Mouse (Mus musculus) mesoderm, embryonic 11.5 days (tissue): ENCODE measurements around the gene Hoxc4.

Experiments
- DNase-seq: peaks from one replicate; pipeline ENCODE4 v3.0.0-alpha.2; 2012; ENCODE audit warnings: low read depth, low spot score

The Hoxc4 gene

DNA sequence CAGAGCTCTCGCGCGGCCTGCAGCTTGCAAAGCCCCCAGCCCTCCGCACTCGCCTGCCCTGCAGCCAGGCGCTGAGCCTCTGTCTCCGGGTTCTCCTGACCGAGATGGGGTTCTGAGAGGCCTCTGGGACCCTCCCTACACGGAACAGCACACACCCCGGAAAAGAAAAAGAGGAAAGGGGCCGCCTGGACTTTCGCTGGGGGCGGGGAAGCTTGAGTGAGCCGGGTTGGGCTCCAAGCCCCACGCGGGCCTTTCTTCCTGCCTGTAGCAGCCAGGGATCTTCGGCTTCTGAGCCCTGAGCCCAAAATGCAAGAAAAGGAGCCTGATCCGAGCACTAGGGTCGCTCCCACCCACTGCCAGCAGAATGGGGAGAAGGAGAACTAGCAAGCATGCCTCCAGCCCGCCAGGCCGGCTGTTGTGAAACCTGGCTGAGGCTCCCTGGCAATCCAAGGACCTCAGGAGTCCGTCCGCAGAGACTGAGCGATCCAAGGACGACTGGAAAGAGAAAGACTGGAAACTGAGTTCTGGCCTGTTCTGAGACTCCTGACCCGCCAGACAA lies 6.7 kb upstream of the Hoxc4 start:
- no peak for DNase-seq

DNA sequence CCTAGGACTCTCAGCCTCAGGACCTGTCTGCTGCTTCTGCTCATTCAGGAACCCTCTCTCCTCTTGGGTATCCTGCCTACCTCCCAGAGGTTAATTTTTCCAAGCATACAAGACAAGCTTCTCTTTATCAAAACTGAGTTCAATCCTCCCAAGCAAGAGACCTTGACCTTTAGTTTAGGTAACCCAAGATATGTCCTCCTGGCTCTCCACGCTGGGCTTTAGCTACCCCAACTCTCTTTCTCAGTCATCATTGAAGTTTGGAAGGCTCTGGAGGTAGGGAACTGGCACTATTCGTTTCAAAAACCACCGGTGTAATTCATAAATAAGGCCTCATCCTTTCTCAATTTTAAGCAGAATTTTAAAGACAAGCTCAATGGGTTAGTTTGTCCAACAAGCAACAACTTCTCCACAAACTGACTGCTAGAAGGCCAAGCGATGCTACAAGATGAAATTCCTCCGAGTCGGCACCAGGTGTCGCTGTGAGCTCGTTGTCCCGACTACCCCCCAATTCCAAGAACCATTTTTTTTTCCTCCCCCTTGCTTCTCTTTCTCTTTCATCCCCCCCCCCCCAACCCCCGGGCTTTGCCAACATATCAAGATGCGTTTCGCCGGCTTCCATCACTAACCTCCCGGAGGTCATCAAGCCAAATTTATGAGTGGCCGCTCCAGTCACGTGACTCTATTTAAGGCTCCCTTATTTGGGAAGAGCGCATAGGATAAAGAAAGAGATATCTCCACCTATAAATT lies 5.3 kb upstream of the Hoxc4 start:
- DNase-seq = peak; percentile 94

DNA sequence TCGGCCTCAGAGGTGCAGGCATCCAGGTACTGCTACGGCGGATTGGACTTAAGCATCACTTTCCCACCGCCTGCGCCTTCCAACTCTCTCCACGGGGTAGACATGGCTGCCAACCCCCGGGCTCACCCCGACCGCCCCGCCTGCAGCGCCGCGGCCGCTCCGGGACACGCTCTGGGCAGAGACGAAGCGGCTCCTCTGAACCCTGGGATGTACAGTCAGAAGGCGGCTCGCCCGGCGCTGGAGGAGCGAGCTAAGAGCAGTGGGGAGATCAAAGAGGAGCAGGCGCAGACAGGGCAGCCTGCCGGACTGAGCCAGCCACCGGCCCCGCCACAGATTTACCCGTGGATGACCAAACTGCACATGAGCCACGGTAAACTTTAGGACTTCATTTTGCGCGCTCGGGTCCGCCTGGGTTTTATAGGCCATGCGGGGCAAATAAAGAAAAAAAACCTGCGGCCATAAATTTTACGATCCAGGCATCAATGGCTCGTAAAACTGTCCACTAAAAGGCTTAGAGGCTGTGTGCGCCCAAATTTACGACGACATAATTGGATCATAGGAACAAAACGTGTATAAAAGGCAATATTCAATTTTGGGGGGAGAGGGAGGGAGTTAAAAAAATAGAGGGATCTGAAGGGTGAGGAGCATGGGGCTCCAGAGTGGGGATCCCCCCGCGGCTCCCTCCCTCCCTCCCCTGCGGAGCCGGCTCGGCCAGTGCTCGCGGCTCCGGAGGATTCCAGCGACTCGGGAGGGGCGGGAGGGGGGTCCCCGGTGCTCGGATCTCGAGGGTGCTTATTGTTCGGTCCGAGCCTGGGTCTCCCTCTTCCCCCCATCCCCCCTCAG lies 4.3 kb upstream of the Hoxc4 start:
- DNase-seq = peak; percentile 92

- DNase-seq = peak; percentile 71
Observed at GRCm38 (mm10) chr15:103015009-103015399, 3.7 kb upstream of the Hoxc4 start.

DNA sequence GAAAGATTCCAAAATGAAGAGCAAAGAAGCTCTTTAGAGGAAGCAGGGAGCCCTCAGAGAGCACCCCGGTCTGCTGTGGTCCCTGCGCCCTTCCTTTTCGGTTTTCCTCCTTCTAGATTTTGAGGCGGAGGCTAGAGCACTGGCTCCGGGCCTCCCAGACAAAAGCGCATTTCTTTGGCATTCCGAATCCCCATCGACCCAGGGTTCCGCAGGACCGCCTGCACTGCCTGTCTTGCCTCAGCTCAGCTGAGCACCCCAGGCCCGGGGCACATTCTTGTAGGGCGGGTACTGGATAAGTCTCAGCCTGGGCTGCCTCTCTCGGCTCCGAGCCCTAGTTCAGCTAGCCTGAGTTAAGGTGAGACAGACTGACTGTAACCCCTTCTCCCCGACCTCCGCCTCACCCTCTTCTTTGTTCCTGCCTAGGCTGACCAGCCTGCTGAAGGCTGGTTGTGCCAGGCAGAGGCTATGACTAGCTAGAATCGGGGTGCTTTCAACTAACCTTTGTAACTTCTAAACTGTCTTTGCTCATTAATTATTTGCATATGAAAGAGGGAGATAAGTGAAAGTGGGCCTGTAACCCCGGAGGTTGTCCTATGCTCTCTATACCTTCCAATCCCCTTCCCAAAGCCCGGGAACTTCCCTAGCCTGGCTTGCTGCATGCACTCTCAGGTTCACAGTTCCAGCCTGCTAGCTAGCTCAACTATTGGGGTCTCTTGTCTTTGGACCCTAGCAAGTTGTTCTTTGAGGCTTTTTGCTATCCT lies 3.1 kb upstream of the Hoxc4 start:
- DNase-seq = no peak

- no peak for DNase-seq
Observed at GRCm38 (mm10) chr15:103020899-103021418, 2.2 kb downstream of the Hoxc4 start.

- no peak for DNase-seq
Observed at GRCm38 (mm10) chr15:103021544-103021943, 2.8 kb downstream of the Hoxc4 start.

GRCm38 (mm10) chr15:103024131-103024530 lies 5.4 kb downstream of the Hoxc4 start:
- DNase-seq = no peak

- DNase-seq = no peak
Observed at GRCm38 (mm10) chr15:103027266-103028235, 8.8 kb downstream of the Hoxc4 start.

DNA sequence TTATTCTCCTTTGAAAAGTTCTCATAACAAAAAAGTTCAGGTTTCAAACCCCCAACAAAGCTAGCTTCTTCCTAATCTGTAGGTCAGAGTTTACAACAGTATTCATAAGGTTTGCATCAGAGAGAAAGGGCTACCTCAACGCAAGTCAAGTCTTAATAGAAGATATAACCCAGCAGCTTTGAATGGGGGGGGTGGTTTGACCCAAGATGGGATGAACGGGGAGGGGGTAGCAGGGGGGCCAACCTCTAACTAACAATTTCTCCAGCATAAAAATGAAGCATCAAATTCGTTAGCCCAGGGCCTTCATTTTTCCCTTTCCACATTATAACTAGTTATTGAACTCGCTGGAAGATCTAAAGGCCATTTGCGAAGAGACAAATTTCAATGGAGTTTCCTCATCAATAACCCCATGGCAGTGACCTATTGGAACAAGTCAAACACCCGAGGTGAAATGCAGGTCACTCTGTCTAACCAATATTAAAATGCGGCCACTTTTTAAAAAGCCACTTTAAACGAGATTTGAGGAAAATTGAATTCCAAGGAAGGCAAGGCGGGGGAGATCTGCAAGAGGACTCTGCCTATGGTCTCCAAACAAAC lies 10.3 kb downstream of the Hoxc4 start:
- DNase-seq = no peak

- peak; percentile 61 for DNase-seq
Observed at GRCm38 (mm10) chr15:103030142-103030541, 11.4 kb downstream of the Hoxc4 start.

GRCm38 (mm10) chr15:103032167-103032566 lies 13.4 kb downstream of the Hoxc4 start:
- no peak for DNase-seq

DNA sequence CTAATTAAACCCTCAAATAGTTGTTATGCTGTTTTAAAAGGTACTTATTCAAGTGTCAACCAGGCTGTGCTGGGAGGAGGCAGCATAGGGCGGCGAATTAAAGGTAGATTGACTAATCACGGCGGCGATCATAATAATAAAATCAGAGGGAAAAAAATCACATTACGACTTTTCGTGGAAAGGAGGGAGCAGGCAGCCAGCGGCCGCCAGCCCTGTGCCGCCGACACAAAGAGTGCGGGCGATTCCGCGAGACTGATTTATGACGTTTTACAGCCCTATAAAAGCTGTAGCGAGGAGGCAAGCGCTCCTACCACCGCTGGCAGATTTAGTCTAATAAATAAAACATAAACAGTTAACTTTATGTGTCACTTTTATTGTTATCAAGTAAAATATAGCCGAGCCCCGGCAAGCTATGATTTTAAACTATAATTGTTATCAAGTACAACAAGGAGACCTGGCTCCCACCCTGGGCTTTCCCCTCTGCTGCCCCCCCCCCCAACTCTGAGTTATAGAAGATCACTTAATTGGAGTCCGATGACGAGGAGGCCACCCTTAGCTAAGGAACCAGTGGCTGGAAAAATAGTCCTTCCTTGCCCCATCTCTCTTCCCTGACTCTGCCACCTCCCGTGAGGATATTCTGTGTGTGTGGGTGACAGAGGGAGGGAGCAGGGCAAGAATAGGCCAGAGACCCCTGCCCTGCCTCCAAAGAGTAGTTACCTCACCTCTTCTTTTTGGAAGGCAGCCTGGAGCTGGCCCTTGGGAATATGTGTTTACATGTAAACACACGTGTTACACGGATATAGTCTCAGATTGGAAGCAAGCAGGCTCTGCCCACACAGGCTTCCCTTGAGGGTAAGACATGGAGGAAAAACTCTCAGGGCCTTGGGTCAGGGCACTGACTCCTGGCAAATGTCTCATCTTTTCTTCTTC lies 14.2 kb downstream of the Hoxc4 start:
- peak; percentile 87 for DNase-seq

- DNase-seq = no peak
Observed at GRCm38 (mm10) chr15:103034043-103034806, 15.5 kb downstream of the Hoxc4 start.

DNA sequence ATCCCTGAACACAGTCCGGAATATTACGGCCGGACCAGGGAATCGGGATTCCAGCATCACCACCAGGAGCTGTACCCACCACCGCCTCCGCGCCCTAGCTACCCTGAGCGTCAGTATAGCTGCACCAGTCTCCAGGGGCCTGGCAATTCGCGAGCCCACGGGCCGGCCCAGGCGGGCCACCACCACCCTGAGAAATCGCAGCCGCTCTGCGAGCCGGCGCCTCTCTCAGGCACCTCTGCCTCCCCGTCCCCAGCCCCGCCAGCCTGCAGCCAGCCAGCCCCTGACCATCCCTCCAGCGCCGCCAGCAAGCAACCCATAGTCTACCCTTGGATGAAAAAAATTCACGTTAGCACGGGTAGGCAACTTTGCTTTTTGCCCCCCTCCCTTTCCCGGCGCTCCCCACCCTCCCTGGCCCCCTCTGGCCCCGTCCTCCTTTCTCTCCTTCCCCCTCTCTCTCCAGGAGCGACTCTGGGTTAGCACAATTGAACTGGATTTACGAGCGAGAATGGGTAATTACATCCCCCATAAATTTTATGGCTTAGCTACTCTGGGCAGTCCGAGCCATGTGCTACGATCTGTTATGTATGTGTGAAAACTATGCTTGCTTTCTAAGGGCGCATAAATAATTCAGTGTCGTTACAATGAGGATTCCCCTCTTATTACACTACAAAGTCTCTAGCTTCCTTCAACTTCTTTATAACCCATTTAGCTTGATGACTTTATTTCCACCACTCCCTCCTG lies 16.2 kb downstream of the Hoxc4 start:
- peak; percentile 89 for DNase-seq

- DNase-seq = no peak
Observed at GRCm38 (mm10) chr15:103035548-103035881, 16.8 kb downstream of the Hoxc4 start.

- DNase-seq = no peak
Observed at GRCm38 (mm10) chr15:103037579-103037978, 18.8 kb downstream of the Hoxc4 start.
